Mouse (Mus musculus) bone marrow macrophage, adult 2 months (primary cell): ENCODE data around the gene Gm20388. TPM values are rescaled to one million over a fixed set of nuclear protein-coding genes. Genes with fewer than 3 reads are reported as not detected.

Experiments
- H3K27ac ChIP-seq: 2 replicates; pipeline ENCODE4 v1.5.1; 2012; ENCODE audit warnings: low read depth, low read length; ENCODE audit not compliant: insufficient read depth
- H3K4me1 ChIP-seq: 2 replicates; pipeline ENCODE4 v1.6.1; 2012; ENCODE audit warnings: low read length; ENCODE audit not compliant: control insufficient read depth, insufficient read depth
- H3K4me3 ChIP-seq: 2 replicates; pipeline ENCODE4 v1.5.1; 2012; ENCODE audit warnings: mild to moderate bottlenecking, low read length, moderate library complexity; ENCODE audit not compliant: insufficient read depth
- CTCF ChIP-seq: IDR thresholded peaks from 2 replicates; pipeline ENCODE4 v1.5.1; 2012; ENCODE audit warnings: low read depth, mild to moderate bottlenecking, low read length, moderate library complexity
- POLR2A ChIP-seq: IDR thresholded peaks from 2 replicates; pipeline ENCODE4 v1.6.1; 2012; ENCODE audit warnings: mild to moderate bottlenecking, low read depth, low read length, borderline replicate concordance
- polyA plus RNA-seq: library from polyadenylated mRNA; stranded (reverse); fragments of >200 nt; gene quantifications from 2 replicates; pipeline ENCODE4 v1.2.4, GENCODE M21; 2012; ENCODE audit not compliant: missing spikeins, insufficient read depth, insufficient read length

Gm20388 gene
- polyA plus RNA-seq, 1 experiment: 32.7 TPM

DNA sequence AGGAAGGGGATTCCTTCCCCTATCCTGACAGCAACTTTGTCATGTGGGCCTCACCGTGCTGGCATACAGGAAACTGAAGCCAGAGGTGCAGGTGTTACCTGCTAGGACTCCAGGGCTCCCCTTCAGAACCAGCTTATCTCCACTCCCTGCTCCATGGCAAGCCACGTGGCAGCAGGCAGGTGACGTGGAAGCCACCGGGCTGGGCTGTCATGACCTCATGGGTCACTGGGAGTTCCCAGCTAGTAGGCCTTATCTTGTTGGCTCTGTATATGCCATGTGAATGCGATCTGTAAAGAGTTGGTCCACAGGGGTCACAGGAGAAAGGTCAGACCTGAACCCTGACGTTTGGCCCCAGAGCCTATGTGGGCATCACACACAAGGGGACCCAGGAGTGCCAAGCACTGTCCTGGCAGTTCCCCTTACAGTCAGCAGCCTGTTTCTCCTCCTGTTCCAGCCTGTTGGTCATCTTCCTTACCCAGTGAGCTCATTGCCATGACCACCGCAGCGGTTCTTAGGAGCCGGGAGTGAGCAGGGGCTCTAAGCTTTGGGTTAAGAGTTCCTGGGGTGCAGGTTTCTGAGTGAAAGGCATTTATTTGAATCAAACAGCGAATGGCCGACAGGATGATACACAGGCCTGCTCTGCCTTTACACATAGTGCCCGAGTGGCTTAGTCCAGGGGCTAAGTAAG, 2419.9 kb downstream of the Gm20388 start:
- Histone ChIP-seq H3K4me3 (no peak overlapping the region), H3K4me1 (peaks cover 15% of the 10 kb centered on the region), H3K27ac (no peak overlapping the region)
- TF ChIP-seq POLR2A: no peak
- TF ChIP-seq CTCF: no peak; the same call in 1 of the 2 replicates

DNA sequence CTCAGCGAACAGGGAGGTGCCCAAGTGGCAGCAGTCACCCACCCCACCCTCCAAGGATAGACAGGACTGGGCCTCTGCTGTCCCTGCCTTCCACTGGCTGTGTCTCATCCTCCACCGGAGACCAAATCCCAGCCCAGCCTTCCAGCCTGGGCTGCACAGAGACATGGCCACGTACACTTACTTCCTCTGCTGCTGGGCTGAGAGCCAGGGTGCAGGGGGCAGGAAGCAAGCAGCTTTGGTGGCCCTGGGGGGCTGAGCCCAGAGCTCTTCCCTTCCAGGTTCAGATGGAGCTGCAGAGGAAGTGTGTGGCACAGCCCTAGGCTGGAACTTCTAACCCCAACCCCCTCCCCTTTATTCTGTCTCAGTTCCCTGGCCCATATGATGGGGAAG, 2420.5 kb downstream of the Gm20388 start:
- peaks cover 15% of the 10 kb centered on the region for H3K4me1 ChIP-seq
- no peak overlapping the region for H3K4me3 ChIP-seq
- TF ChIP-seq POLR2A (no peak), CTCF (no peak)
- H3K27ac ChIP-seq: no peak overlapping the region

DNA sequence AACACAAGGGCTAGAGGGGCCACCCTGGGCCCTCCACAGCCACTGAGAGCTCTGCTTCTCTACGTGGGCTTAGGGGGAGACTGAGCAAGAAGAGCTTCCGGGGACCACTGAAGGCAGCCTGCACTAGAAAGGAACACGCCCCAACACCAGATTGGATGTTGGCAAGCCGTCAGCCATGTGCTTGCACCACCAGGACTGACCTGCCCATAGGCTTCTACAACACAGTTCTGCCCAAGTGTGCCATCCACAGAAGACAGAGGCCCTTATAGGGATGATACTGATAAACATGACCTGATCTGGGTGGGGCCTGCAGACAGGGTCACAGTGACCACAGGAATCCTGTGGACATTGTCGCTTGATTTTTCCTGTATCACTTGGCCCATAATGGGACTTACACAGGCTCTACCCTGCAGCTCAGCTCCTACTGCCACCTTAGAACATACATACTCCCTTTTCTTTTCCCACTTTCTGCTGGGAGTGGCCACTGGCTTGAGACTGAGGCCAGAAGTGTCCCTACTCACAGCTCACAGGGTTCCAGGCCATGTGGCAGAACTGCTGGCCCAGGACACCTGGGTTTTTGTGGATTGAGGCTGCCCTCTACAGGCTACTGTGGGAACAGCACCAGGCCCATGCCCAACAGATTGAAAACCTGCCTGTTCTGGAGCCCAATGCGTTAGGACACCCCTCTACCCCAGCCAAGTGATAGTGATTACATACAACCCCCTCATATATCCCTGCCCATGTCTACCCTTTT, 2422.3 kb downstream of the Gm20388 start:
- Histone ChIP-seq H3K4me3 (no peak overlapping the region), H3K4me1 (peaks cover 15% of the 10 kb centered on the region), H3K27ac (no peak overlapping the region)
- TF ChIP-seq CTCF: peak; percentile 79
- no peak for TF ChIP-seq POLR2A

DNA sequence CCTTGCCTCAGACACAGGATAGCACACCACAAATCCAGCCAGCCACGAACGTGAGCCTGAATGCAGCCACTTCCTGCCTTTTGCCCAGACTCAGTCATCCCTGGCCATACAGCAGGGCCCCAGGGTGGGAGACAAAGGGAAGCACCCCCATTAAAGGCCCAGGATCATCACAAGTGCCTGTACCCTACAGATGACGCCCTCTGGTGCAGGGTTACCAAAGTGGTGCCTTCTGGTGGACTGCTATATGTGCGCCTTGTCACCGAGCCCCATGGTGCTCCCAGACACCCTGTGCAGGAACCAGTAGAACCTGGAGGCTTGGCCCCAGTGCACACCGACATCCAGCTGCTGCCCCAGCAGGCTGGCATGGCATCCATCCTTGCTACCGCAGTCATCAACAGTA, 2422.9 kb downstream of the Gm20388 start:
- TF ChIP-seq POLR2A: no peak
- TF ChIP-seq CTCF: no peak; the same call in 1 of the 2 replicates
- Histone ChIP-seq H3K4me3 (no peak overlapping the region), H3K4me1 (peaks cover 15% of the 10 kb centered on the region), H3K27ac (no peak overlapping the region)

DNA sequence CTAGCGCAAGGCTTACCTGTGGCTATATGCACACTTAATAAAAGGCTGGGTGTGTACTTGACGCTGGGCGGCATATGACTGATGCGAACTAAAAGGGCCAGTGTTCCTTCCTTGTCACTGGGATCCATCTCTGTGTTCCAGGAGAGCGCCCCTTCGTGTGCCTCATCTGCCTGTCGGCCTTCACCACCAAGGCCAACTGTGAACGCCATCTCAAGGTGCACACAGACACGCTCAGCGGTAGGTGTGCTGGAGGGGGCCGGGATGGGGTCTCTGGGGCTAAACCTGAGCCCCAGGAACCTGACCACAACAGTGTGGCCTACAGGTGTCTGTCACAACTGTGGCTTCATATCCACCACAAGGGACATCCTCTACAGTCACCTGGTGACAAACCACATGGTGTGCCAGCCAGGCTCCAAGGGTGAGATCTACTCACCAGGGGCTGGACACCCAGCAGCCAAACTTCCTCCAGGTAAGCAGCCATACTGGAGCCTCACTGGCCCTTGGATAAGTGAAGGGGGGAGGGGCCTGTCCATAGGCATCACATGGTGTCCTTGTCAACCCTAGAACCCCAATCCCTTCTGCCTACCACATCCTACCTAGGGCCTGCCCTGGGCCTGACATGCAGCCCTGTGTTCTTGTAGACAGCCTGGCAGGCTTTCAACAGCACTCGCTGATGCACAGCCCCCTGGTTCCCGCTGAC, 2424.3 kb downstream of the Gm20388 start:
- no peak overlapping the region for H3K27ac ChIP-seq
- no peak for TF ChIP-seq CTCF
- no peak for TF ChIP-seq POLR2A
- H3K4me3 ChIP-seq: no peak overlapping the region
- peaks cover 15% of the 10 kb centered on the region for H3K4me1 ChIP-seq

DNA sequence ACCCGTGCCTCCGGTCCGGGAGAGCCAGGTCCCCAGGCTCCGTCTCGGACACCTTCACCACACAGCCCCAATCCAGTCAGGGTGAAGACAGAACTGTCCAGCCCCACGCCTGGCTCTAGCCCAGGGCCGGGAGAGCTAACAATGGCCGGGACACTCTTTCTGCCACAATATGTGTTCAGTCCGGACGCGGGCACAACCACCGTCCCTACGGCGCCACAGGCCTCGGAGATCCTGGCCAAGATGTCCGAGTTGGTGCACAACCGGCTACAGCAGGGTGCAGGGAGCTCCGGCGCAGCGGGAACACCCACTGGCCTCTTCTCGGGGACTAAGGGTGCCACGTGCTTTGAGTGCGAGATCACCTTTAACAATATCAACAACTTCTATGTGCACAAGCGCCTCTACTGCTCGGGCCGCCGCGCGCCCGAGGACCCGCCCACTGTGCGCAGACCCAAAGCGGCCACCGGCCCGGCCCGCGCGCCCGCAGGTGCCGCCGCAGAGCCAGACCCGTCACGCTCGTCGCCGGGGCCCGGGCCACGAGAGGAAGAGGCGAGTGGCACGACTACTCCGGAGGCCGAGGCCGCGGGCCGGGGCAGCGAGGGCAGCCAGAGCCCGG, 2425.1 kb downstream of the Gm20388 start:
- Histone ChIP-seq H3K4me1 (peaks cover 10% of the 10 kb centered on the region), H3K4me3 (no peak overlapping the region), H3K27ac (no peak overlapping the region)
- no peak for TF ChIP-seq POLR2A
- no peak for TF ChIP-seq CTCF

DNA sequence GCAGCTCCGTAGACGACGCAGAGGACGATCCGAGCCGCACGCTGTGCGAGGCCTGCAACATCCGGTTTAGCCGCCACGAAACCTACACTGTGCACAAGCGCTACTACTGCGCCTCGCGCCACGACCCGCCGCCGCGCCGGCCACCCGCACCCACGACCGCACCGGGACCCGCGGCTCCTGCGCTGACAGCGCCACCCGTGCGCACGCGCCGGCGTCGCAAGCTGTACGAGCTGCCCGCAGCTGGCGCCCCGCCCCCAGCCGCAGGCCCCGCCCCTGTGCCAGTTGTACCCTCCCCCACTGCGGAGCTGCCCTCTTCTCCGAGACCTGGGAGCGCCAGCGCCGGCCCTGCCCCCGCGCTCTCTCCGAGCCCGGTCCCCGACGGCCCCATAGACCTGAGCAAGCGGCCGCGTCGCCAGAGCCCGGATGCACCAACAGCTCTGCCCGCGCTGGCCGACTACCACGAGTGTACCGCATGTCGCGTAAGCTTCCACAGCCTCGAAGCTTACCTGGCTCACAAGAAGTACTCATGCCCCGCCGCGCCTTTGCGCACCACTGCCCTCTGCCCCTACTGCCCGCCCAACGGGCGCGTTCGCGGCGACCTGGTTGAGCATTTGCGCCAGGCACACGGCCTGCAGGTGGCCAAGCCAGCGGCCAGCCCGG, 2425.7 kb downstream of the Gm20388 start:
- TF ChIP-seq POLR2A (no peak), CTCF (no peak)
- H3K4me3 ChIP-seq: no peak overlapping the region
- no peak overlapping the region for H3K27ac ChIP-seq
- H3K4me1 ChIP-seq: peaks cover 5% of the 10 kb centered on the region

DNA sequence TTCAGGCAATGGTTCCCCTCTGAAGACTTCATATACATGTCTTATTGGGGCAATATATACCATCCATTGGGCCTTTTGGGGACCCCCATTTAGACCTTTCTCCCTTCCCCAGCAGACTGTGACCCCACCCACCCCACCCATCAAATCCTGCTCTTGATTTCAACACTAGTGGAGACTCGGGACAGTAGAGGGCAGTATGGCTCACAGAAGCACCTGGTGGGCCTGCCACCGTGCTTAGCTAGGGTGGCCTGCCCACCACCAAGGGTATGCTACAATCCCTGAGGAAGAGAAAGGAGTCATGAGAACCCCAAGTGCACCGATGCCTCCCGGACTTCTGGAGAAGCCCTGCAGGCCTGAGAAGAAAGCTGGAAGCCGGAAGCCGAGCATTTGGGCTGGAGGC, 2428.2 kb downstream of the Gm20388 start:
- Histone ChIP-seq H3K4me3 (no peak overlapping the region), H3K4me1 (0 out of 2 replicates have a peak, but pooled peaks cover 3% of the 10 kb centered on the region)
- TF ChIP-seq POLR2A (no peak), CTCF (no peak; the same call in 1 of the 2 replicates)

DNA sequence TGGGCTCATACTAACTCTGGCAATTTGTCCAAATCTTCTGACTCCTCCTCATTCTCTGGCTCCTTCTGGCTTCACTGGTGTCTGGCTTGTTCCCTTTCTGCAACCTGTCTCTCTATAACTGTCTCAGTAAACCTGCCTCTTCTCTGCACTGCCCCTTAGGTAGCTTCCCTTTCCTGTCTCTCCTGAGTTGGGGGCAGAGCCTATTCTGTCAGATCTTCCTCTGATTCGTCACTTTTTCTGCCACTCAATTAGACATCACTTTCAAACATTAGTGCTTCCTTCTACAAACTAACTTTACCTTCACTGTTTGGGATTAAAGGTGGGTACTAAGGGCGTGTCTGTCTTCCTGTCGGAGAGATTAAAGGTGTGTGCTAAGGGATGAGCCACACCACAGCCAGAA, 2430.1 kb downstream of the Gm20388 start:
- H3K4me1 ChIP-seq: peaks cover 11% of the 10 kb centered on the region
- H3K27ac ChIP-seq: no peak overlapping the region
- H3K4me3 ChIP-seq: no peak overlapping the region
- TF ChIP-seq CTCF (no peak), POLR2A (no peak)

More for the DNA sequence above, 2428.2 kb downstream of the Gm20388 start:
- no peak overlapping the region for H3K27ac ChIP-seq
